Mouse (Mus musculus) kidney, postnatal 4 days (tissue): ENCODE results near the gene Epb41l5.

Experiments
- DNase-seq, 2 experiments: peaks; one replicate each; pipeline ENCODE4 v3.0.0; 2021; ENCODE audit warnings: mixed read lengths in 2 of 2

The Epb41l5 gene

DNA sequence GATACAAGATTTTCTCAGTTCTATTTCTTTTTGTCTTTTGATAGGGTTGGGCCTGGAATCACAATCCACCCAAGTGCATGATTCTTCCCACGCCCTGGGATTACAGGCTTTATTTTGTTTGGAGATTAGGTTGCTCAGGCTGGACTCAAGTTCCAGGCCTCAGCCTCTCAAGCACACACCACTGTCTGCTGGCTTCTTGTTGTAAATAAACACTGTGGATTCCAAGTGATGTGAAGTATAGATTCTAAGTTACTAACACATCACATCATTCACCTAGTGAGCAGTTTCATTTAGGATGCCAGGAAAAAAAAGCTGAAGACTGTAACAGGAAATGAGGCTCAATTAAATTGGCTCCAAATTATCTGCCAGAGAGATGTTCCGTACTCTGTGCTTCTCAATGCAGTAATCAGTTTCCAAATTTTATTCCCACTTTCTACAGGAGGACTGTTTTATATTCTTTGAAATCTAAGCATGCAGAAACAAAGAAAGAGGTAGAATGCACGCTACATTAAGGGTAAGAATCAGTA, 51.8 kb downstream of the Epb41l5 start:
- no peak for DNase-seq

DNA sequence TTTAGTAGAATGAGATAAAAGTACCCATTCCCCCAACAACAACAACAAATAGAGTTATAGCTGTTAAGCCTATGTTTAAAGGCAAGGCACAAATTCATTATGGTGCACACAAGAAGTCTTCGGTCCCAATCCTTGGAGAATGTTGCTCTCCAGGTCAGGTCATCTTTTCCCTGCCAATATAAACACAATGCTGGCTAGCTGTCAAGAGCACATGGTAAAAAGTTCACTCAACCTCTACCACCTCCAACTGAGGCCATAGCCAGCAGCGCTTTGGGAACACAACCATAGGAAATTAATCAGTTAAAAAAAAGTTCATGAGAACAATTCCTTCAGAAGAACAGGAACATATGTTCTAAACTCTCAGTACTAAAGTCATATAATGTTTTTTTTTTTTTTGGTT, 58.8 kb downstream of the Epb41l5 start:
- no peak for DNase-seq

GRCm38 (mm10) chr1:119584974-119585373, 63.8 kb downstream of the Epb41l5 start:
- peak; percentile 5 to 6 for DNase-seq

GRCm38 (mm10) chr1:119570134-119570533, 78.7 kb downstream of the Epb41l5 start:
- no peak for DNase-seq

GRCm38 (mm10) chr1:119565531-119565930, 83.3 kb downstream of the Epb41l5 start:
- no peak for DNase-seq

- DNase-seq: no peak
Observed at GRCm38 (mm10) chr1:119557641-119558395, 91.0 kb downstream of the Epb41l5 start.

GRCm38 (mm10) chr1:119555651-119556050, 93.1 kb downstream of the Epb41l5 start:
- no peak for DNase-seq

DNA sequence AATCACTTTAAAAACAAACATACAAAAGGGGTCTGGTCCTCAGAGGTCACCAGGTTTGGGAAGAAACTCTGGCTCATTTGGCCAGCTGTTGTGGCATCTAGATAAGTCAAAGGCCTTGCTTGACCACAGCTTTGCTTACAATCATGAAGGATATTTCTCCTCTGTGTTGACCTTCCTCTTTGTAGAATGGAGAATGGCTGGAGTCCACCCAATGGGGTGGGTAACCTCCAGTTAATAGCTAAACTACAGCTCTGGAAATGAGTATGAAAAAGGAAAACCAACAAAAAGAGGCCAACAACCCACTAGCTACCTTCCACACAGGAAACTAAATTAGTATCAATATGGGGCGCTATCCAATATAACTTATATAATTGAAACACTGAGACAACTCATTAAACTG, 97.1 kb downstream of the Epb41l5 start:
- DNase-seq: no peak

DNA sequence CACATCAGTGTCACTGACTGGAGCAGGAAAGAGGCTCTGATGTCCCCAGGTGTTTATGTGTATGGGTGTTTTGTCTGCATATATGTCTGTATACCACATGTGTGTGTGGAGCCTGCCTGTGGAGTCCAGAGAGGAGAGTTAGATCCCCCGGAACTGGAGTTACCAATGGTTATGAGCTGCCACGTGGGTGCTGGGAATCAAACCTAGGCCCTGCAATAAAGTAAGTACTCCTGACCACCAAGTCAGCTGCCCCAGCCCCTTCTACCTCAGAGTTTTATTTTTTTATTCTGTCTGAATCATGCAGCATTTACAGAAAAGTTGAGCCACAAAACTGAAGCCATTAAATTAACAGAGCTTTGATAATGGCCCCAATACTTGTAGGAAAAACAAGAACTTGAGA, 98.7 kb downstream of the Epb41l5 start:
- DNase-seq: no peak

DNA sequence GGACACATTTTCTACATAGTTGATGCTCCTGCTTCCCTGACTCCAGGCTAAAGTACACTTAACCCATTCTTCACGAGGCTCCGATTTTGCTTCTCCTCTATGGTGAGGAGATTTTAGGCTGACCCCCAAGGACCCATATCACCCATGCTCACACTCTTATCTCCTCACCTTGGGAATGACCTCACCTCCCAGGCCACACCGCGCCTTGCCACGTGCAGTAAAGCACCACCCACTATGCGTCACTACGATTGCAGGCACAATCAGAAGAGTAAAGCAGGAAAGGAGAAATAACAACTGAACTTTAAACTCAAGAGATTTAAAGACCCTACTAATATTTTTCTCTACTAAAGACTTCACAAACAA, 99.5 kb downstream of the Epb41l5 start:
- no peak for DNase-seq

GRCm38 (mm10) chr1:119548668-119549326, 100.0 kb downstream of the Epb41l5 start:
- peak; percentile 90 to 91 for DNase-seq

DNA sequence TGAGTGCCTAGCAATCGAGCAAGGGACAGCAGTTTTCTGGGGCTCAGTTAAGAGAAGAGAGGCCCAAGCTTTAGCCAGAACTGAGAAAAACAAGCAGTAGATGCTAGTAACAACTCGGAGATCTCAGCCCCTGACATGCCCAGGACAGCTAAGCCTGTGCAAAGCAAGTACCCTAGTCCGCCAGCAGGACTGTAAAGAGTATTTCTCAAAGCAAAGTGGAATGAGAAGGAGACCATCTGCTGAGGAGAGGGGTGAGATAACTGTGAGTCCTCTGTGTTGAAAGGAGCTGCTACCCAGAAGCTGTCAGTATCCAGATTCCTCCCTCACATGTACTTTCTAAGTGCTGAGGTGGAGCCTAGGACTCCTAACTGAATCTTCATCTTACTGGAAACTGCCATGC, 102.3 kb downstream of the Epb41l5 start:
- DNase-seq: no peak

GRCm38 (mm10) chr1:119545671-119546070, 103.1 kb downstream of the Epb41l5 start:
- no peak for DNase-seq

DNA sequence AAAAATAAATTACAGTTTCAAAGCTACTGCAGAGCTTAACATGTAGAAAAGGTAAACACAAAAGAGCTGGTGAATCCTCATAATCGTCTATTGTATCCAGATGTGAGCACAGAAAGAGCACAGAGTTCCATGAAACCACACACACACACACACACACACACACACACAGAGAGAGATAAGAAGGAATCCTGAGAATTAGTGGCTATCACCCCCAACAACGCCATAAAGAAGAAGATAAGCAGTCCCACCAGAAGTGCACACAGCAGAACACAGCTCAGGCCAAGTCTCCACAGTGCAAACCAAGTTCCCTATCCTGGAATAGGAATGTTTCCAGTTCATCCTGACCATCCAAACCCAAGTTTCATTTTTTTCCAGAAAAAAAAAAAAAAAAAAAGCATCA, 103.6 kb downstream of the Epb41l5 start:
- DNase-seq: no peak

GRCm38 (mm10) chr1:119544611-119545155, 104.1 kb downstream of the Epb41l5 start:
- no peak for DNase-seq

GRCm38 (mm10) chr1:119543316-119543715, 105.5 kb downstream of the Epb41l5 start:
- DNase-seq: no peak

GRCm38 (mm10) chr1:119541570-119541969, 107.2 kb downstream of the Epb41l5 start:
- DNase-seq: no peak

- peak in 1 of 2 experiments; percentile 40 for DNase-seq
Observed at GRCm38 (mm10) chr1:119540836-119541557, 107.8 kb downstream of the Epb41l5 start.

DNA sequence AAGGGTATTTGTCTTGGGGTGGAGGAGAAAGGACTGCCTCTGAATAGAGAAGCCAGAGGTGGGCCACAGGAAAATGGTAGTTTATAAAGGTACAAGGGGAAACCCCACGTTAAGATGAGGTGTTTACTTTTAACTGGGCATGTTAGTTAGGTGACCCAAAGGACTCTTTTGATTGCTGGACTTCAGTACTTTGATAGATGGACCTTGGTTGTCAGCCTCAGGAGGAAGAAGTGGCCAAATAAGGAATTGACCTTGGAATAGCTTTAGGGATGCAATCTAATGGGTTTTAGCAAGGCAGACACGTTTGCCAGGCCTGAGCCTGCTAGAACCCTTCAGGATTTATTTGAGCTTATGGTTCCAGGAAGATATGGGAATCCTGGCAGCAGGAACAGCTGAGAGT, 109.5 kb downstream of the Epb41l5 start:
- DNase-seq: no peak

DNA sequence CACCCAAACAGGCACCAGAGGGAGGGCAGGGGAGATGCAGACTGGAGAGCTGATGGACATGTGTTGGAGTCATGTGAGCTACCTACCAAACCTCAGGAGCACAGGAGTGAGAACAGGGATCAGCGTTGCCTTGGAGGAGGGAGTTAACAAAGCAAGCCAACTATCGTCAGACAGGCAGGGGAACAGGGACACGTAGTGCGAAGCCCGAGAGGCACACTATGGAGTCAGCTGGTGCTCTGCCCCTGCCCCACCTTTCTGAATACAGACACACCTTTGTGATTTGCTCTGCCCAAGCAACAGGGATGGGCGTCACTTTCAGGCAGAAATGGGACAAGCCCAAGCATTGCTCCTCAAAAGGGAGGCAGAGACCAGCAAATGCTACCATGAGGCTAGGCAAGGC, 111.1 kb downstream of the Epb41l5 start:
- no peak for DNase-seq

GRCm38 (mm10) chr1:119536122-119536521, 112.7 kb downstream of the Epb41l5 start:
- no peak for DNase-seq

- no peak for DNase-seq
Observed at GRCm38 (mm10) chr1:119534341-119534740, 114.5 kb downstream of the Epb41l5 start.

DNA sequence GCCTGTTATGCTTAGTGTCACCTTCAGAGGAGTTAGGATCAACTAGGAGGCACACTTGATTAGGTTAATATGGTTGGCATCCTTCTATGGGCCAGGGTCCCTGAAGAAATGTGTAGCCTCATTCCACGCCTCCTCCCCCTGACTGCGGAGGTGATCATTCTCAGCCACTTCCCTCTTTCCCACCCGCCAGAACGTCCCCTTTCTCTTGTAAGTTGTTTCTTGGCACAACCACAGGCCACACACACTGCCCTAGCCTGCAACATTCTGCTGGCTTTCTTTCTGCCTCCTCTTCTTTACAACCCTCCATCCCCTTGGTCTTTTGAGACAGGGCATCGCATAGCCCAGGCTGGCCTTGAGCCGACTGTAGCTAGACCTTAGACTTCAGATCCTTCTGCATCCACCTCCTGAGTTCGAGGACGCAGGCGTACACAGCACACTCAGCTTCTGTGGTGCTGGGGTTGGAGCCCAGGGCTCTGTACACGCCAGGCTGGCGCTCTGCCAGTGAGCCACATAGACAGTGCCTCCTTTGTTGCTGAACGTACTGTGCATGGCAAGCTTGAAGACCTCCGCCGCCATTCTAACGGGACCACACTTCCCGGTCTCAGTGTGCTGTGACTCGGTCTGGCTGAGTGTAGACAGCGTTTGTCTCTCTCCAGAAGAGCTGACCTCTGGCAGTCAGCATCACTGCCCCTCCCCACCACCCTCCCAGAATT, 115.6 kb downstream of the Epb41l5 start:
- no peak for DNase-seq
